Mouse (Mus musculus) testis, adult 2 months (tissue): Measurements from ENCODE around the gene 1810009A15Rik.

ENCODE experiments used
- CTCF ChIP-seq: fragments of 200-500 bp; IDR thresholded peaks from 2 replicates; pipeline ENCODE4 v1.5.1; 2012; ENCODE audit warnings: low read depth, mild to moderate bottlenecking, inconsistent platforms, low read length, moderate library complexity; ENCODE audit not compliant: control insufficient read depth, insufficient read depth, insufficient replicate concordance
- POLR2A ChIP-seq: fragments of 200-500 bp; IDR thresholded peaks from 2 replicates; pipeline ENCODE4 v1.6.1; 2012; ENCODE audit warnings: low read depth, mild to moderate bottlenecking, inconsistent platforms, low read length, moderate library complexity; ENCODE audit not compliant: control insufficient read depth

DNA sequence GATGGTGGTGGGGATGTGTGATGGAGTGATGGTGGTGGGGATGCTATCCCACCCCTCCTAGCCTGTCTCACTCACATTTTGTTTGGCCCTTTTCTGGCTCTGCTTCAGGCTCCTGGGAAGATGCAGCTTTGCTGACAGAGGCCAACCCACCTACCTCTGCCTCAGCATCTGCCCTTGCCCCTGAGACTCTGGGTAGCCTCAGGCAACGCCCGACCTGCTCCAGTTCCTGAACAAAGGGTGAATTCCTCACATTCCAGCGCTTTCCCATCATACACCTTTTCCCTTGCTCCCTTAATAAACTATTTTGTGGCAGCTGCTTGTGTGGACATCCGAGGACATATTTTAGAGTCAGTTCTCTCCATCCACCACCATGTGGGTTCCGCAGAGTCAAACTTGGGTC, 40.3 kb upstream of the 1810009A15Rik start:
- TF ChIP-seq POLR2A = no peak
- TF ChIP-seq CTCF = no peak
